Mouse (Mus musculus) thymus, postnatal 14 days (tissue): ENCODE data around the gene 6430628N08Rik.

Experiments
- DNase-seq: peaks from one replicate; pipeline ENCODE4 v3.0.0; 2021

6430628N08Rik gene

DNA sequence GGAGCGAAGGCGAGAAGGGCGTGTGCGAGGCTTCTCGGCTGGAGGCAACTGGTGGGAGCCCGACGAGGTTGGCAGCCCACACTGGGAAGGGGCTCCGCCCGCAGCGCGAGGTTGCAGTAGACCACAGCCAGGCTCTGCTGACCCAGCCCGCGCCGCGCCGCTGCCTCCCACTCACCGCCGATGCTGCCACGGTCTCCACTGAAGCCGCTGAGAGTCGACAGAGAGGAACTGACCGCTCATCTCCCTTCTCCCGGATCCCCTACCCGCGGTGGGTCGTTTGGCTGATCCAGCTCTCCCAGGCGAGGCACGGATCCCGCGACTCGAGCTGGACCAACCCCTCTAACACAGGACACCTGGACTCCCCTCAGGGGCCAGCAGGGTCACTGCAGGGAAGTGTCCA is at the start of gene 6430628N08Rik:
TSS of gene 6430628N08Rik (plus strand) at position 113 of the 400 bp plus-strand sequence.
- no peak for DNase-seq

GRCm38 (mm10) chr4:115840842-115841241 is 49.6 kb upstream of the 6430628N08Rik start:
- DNase-seq: no peak

DNA sequence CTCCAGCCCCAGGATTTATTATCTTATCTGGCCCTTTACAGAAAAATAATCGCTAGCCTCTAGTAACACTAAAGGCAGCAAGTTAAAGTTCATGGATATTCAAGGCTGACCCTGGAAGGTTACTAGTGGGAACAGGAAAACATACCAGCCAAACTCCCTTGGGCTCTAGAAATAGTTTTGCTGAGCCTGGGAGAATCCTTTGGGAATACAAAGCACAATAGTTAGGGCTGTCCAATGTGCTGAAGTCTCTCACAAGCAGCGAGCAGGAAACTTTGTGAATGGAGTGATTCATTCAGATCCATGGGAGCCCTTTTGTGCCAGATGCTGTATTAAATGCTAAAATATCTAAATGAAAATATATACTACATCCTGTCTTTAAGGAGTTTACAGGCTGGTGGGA is 43.8 kb upstream of the 6430628N08Rik start:
- no peak for DNase-seq

DNA sequence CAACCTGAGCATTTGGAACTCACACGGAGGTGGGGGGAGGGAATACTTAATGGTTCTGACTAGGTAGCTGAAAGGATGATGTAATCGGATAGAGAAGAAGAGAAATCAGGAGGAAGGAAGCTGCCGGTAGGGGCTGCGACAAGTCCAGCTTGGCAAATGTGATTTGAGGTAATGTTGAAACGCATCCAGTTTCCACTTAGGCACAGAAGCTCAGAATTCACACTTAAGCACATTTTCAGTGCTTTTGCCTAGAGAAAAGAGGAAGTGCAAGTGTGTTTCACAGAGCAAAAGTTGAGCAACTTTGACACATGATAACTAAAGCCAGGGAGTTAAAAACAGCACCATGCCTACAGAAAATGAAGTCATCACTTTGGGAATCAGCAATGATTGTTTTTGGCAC is 43.1 kb upstream of the 6430628N08Rik start:
- DNase-seq: no peak

DNA sequence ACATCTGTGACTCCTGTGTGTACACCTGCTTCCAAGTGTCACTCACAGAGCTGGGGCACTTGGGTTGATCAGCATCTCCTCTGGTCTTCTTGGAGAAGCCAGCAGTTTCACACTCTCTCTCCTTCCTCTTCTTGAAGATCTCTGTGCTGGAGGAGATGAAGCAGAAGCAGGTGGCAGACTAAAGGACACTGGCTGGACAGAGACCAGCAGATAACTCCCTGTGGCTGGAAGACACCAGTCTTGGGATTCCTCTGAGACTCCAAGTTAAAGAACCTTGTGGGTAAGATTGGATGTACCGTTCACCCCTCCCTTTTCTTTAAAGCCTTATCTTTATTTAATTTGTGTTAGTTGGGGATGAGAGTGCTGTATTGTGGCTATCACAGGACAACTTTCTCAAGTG is 42.4 kb upstream of the 6430628N08Rik start:
- no peak for DNase-seq

DNA sequence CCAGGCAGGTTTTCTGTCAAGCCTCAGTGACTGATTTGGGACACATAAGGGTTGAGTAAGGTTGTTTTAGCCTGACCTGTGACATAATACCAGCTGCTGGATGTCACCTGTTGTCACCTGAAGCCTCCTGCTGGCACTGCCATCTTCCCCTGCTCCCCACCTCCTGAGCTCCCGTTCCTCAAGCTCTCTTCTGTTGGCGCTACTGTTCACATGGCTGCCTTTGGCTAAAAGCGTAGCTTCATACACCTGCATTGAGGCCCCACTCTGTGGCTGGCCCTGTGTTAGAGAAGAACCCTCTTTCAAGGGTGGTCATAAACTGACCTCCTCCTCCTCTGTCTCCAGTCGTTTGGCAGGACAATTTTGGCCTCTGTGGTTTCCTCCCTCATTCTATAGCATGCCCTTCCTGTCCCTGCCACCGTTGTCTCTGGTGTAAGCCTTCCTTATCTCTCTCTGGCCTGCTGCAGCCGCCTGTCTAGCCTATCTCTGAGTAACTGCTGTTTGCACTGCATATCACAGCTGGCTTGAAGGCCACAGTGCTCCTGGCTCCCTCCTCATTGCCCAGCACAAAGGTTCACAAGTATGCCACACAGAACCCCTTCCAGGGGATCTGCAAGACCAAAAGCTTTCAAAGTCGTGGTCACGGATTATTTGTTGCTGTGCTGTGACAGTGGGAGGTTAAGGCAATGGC is 41.3 kb upstream of the 6430628N08Rik start:
- no peak for DNase-seq

DNA sequence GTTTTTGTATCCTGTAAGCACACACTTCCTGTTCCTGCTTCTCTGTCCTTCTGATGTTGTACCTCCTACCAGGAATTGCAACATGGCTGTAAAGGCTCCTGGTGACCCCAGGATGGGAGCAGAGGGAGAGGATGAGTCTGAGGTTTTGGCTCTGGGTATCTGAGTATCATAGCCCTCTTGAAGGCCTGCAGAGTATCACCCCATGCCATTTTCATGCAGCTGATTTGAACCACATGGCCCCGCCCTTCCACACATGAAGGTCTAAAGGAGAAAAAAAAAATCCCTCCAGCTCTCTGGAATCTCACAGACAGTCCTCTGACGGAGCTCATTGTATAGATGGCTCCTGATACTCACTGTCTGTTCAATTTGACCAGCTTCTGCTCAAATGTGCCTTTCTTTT is 40.4 kb upstream of the 6430628N08Rik start:
- no peak for DNase-seq

DNA sequence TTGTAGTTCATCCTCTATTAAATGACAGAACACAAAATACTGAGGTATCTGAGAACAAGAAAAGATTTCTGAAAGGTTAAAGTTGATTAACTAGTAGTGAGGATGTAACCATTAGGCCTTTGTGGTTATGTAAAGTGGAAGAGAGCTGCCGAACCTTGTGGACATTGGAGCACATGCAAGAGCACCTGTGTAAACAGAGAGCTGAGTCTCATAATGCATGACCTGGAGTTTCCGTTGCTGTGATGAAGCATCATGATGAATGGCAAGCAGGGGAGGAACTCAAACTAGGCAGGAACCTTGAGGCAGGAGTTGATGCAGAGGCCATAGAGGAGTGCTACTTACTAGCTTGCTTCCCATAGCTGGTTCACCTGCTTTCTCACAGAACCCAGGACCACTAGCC is 39.8 kb upstream of the 6430628N08Rik start:
- DNase-seq: no peak

GRCm38 (mm10) chr4:115851569-115851968 is 38.9 kb upstream of the 6430628N08Rik start:
- no peak for DNase-seq

DNA sequence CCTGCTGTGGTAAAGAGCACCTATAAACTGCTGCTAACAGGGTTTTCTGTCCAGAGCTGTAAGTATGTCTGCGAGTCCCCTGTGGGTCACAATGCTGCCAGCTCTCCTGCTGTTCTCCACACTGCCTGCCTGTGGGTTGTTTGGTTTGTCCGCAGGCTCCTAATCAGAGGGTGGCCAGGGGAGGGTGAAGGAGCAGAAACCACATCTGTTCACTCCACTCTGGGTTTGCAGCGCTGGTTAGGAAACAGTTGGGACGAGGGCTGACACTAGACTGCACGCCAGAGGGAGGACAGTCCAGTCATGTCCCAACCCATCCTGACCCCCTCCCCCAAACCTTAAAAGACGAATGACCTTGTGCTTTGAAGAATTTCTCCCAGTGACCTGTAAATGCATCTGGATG is 35.4 kb upstream of the 6430628N08Rik start:
- no peak for DNase-seq

DNA sequence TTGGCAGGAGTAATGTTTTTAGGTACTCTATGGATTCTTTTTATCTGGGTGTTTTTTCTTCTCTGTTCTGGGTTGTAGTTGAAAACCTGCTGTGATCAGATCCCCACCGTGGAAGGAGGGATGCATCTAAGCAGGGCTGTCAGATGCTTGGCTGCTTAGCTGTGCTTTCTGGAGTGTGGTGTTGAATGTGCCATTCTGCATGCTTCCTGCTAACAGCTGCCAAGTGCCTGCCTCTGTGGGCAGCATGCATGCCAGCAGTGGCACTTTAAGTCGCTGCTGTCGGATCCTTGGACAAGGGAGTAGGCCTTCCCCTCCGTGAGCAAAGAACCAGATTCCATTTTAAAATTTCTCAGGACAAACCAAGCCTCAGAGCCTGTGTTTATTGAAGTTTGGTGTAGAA is 34.9 kb upstream of the 6430628N08Rik start:
- no peak for DNase-seq

GRCm38 (mm10) chr4:115856282-115856681 is 34.2 kb upstream of the 6430628N08Rik start:
- DNase-seq: no peak

- DNase-seq: no peak
Measured at GRCm38 (mm10) chr4:115857293-115857883, 33.1 kb upstream of the 6430628N08Rik start.

- no peak for DNase-seq
Measured at GRCm38 (mm10) chr4:115863352-115863751, 27.1 kb upstream of the 6430628N08Rik start.

- no peak for DNase-seq
Measured at GRCm38 (mm10) chr4:115863880-115864279, 26.6 kb upstream of the 6430628N08Rik start.

DNA sequence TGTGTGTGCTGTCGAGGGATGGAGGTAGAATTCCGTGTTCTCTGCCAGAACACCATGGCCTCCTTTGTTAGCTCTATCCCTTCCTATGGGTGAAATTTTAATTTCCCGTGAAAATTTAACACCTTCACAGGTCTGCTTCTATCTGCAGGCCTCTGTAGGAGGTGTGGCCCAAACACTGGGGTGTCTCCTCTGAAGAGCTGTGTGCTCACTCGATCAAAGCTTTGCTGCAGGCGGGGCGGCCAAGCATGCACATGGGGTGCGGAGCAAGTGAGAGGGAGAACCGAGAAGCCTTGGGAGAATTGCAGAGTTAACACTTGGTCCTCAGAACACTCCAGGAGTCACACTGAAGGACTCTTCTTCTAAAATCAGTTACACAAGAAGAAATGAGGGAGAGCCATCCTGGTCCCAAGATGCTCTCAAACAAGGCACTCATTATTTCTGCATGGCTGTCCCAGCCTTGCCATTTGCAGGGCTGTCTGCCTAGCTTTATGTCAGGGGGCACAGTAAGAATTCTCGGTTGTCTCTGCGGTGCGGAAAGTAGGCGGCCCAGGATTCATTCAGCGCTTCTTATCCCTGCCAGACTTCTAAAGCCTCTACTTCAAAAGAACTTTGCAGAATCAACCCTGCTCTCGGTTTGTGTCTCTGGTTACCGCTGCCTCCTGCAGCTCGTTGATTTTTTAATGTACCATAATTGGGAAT is 20.8 kb upstream of the 6430628N08Rik start:
- no peak for DNase-seq

DNA sequence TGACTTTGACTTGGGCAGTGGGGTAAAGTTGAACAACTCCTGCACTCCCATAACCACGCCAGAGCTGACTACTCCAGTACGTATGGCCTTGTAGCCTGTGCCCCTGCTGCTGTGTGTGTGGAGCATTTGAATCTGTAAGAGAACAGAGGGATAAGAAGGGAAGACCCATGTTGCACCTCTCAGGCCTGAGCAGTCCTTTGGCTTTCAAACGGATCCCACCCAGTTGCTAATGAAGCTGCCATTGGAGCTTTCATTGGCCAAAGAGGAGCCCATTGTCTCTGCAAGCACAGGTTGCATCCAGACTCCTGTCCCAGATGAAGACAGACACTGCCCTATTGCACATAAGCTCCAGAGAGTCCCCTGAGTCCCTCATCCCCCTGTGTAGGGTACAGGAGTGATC is 17.2 kb upstream of the 6430628N08Rik start:
- DNase-seq: no peak

DNA sequence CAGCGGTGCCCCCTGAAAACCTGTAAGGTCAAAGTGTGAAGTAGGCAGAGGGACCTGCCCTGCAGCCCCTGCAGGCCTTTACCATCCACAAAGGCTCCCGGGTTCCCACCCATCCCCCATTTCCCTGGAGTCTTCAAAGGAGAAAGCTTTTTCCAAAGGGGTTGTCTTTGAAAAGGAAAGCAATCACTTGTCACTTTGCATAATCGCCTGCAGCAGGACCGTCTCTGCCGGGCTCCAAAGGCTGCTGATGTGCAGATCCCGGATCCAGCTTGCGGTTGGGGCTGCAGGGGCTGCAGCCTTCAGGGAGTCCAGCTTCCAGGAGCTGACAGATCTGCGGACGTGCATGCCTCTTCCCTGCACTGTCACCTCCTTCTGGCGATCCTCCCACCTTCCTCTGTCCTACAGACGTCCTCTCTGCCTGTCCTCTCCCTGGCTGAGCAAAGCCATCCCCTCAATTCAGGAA is 12.2 kb upstream of the 6430628N08Rik start:
- DNase-seq: no peak

DNA sequence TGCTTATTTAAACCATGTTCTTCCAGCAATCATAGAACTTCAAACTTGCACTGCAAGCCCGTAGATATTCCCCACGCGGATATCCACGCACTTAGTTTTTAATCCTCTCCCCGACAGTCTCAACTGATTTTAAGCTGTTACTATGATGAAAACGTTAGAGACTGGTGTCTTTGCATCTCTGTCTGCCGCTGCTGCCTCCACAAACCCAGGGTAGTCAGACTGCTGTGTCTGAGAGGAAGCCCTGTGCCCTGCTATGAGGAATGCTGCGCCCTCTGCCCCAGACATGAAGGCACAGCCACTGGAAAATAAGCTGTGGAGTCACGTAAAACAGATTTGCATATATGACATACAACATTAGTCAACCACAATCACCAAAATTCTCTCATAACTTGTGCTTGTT is 11.6 kb upstream of the 6430628N08Rik start:
- no peak for DNase-seq

- no peak for DNase-seq
Measured at GRCm38 (mm10) chr4:115881183-115881582, 9.3 kb upstream of the 6430628N08Rik start.

- no peak for DNase-seq
Measured at GRCm38 (mm10) chr4:115882195-115882594, 8.3 kb upstream of the 6430628N08Rik start.

- no peak for DNase-seq
Measured at GRCm38 (mm10) chr4:115884022-115884421, 6.4 kb upstream of the 6430628N08Rik start, which contains the start of gene Kncn. Gene Kncn (plus strand): TSS chr4:115884400.

DNA sequence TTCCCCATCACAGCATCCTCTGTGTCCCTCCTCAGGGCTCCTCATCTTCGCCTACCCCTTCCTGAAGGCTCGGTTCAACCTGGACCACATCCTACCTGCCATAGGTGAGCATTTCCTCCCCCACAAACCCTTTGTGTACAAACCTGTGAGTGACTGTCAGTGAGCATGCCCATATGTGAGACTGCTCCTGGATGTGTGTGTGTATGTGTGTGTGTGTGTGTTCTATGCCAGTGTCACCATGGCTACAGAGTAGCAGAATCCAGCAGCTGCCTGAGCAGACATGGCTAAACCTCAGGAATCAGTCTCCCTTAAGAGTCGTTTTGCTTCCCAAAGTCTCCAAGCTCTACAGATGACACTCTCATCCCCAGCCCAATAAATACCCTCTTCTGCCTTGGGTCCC is 4.6 kb upstream of the 6430628N08Rik start:
- DNase-seq: no peak

DNA sequence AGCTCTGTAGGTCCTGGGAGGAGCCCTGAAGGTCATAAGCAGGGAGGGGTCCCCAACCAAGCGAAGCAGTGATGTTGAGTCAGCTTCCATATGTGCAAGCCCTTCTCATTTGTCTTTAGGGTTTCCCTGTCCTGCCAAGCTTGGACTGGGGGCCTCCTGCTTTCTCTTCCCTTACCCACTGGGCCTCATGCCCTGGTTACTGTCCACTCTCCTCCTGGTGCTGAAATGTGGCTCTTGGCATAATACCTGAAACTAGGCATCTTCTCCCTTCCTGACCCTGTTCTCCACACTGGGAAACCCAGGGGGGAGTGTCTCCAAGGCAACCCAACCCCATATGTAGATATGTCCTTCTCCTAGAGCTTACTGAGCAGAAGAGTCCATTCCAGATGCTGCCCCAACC is 3.6 kb upstream of the 6430628N08Rik start:
- no peak for DNase-seq
